Mouse (Mus musculus): ENCODE results near the gene Gm15737.

Gene Gm15737

GRCm38 (mm10) chr6:92874854-92875253, 5.7 kb downstream of the Gm15737 start:
- DNase-seq (ENCODE audit: low read depth in 2 of 2, low spot score in 2 of 2) = no peak

DNA sequence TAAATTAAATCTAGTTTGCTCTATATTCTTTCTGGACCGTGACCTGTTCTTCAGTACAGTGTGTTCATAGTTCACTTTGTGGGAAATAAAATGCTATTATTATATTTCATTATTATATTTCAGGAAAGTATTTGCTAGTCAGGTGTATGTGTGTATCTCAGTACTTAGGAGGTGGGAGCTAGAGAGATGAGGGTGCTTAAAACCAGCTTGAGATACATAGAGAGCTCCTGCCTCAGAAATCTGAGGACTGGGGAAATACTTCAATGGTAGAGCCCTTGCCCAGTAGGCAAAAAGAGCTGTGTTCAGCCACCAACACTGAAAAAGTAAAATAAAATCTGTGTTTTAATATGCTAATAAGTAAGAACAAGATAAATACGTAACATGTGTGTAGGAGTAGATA, 6.2 kb downstream of the Gm15737 start:
- no peak for DNase-seq (ENCODE audit: low read depth in 2 of 2, low spot score in 2 of 2)

DNA sequence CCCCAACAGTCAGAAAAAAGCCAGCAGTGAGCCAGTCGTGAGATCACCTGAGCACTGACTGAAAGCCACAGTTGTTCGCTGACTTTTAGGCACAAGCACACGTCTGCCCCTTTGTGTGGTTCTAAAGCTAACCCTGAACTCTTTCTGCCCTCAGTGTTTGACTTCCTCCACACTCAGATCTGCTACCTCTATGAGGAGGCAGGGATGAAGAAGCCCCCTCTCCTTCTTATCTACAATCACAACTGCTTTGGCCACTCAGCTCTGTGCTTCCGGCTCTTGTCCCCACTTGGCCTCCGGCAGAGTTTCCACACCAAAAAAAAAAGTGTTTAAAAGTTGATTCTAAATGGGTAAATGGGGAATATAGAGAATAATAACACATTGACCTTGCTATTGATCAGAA, 7.0 kb downstream of the Gm15737 start:
- no peak for DNase-seq (ENCODE audit: low read depth in 2 of 2, low spot score in 2 of 2)

- no peak for DNase-seq (ENCODE audit: low read depth in 2 of 2, low spot score in 2 of 2)
Measured at GRCm38 (mm10) chr6:92877236-92877635, 8.1 kb downstream of the Gm15737 start.

DNA sequence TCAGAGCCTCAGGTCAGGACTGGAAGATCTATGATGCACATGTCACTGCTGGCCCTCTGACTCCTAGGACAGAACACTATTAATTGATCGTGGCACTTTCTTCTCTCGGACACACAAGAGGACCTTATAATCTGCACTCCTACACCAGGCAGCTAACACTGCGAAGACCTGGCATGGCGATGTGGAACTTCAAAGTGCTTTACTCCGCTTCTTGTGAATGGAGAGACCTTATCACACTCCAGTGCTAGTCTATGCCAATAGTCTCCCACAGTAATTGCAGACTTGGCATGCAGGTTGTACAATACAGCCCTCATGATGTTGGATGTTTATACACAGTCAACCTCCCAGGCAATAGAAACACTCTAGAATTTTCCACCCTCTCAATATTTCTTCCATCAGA, 9.6 kb downstream of the Gm15737 start:
- no peak for DNase-seq (ENCODE audit: low read depth in 2 of 2, low spot score in 2 of 2)

DNA sequence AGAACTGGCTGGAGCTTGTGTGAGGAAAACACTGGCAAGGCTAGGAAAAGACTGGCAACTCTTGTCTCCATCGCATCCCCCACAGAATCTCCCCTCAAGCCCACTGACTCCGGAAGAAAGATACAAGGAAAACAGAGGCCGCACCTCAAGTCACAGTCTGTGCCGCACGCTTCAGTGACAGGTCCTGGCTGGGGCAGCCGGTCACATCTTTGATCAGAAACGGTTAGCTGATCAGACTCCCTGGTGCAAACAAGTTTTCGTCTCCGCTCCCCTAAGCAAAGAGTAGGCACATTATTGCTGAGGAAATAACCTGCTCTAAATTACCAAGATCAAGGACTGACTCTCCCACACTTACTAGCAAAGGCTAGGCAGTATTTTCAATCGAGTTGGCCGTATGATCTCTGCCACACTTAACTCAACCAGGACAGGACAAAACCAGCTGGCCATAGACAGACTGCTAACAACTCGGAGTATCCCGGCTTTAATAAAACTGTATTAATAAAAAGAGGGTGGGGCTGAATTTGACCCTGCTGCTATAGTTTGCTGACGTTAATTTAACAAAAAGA, 10.6 kb downstream of the Gm15737 start:
- no peak for DNase-seq (ENCODE audit: low read depth in 2 of 2, low spot score in 2 of 2)

GRCm38 (mm10) chr6:92882446-92882845, 13.3 kb downstream of the Gm15737 start:
- DNase-seq (ENCODE audit: low read depth in 2 of 2, low spot score in 2 of 2) = no peak

- no peak for DNase-seq (ENCODE audit: low read depth in 2 of 2, low spot score in 2 of 2)
Measured at GRCm38 (mm10) chr6:92883131-92883900, 14.2 kb downstream of the Gm15737 start.

DNA sequence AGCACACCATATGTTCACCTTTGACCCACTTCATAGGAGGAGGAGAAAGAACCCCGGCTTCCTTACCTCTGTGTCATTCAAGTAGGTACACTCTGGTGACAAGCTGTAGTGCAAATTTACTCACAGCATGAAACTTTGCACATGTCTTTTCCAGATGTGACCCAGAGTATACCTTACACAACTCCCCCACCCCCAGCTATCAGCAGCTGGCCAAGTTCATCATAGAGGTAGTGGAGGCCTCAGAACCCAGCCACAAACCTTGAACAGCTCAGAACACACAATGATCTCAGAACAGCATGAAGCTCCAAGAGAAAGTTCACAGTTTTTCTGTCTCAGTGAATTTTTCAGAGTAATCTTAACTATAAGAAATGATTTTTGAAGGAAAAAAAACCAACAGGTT, 22.4 kb downstream of the Gm15737 start:
- no peak for DNase-seq (ENCODE audit: low read depth in 2 of 2, low spot score in 2 of 2)

DNA sequence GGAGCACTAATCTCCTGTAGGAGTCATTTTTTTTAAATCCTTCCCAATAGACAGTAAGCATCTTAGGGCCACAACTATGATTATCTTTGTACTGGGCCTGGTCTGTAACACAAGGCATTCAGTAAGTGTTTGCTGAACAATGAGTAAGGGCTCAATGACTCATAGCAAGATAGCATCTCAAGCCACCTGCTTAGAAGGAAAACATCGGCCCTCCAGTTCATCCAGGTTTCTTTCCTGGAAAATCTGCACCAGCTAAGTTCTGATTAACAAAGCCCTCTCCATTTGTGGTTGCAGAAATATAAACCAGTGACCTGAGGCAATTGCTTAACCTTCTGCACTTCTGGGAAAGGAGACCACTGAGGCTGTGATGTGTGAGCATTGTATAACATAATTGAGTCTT, 34.9 kb downstream of the Gm15737 start:
- no peak for DNase-seq (ENCODE audit: low read depth in 2 of 2, low spot score in 2 of 2)

GRCm38 (mm10) chr6:92904491-92904890, 35.3 kb downstream of the Gm15737 start:
- no peak for DNase-seq (ENCODE audit: low read depth in 2 of 2, low spot score in 2 of 2)

- no peak for DNase-seq (ENCODE audit: low read depth in 2 of 2, low spot score in 2 of 2)
Measured at GRCm38 (mm10) chr6:92905922-92906321, 36.8 kb downstream of the Gm15737 start.

DNA sequence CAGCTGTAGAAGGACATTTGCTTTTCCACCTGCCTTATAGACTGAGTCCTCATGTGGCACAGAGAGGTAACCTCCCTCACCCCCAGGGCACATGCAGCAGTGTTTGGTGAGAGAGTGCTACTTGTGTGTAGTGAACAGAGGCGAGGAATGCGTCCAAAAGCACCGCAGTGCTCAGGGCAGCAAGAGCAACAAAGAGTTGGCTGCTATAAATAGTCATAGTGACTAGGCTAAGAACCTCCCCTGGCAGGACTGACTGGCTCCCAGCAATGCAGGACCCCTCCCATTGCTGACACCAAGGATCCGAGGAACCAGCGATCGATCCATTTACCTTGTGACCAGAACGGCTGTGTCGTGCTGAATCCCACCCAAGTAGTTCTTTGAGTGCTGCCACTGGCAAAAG, 40.2 kb downstream of the Gm15737 start:
- DNase-seq (ENCODE audit: low read depth in 2 of 2, low spot score in 2 of 2) = no peak

- no peak for DNase-seq (ENCODE audit: low read depth in 2 of 2, low spot score in 2 of 2)
Measured at GRCm38 (mm10) chr6:92910611-92911010, 41.5 kb downstream of the Gm15737 start.

DNA sequence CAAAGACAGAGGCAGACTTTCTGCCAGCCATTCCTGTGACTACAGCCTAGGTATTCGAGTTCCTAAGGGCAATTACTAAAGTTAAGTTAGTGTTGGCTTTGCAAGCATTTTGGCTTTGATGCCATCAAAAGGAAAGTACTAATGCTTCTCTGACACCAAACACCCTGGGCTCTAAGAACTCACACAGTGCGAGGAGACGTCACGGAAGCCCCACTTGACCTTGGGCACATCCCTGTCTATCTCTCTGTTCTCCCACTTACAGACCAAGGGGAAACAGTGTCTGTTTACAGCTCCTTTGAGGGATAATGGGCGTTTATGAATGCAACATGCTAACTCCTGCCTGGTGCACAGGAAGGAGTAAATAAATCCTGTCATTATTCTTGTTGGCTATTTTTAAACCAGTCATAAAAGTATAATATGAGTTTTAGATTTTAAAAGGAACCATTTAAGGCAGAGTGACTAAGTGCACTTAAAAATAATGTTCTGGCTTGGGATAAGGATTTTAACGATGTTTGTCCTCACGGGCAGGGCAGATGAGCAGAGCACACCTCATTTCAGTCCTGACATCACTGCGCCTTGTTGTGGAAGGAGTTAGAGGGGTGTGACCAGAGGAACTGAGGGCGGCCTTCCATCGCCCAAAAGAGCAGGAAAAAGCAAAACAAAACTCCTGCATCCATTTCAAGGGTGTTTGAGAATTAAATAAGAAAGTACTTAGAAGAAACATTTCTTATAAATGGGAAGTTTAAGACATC, 52.0 kb downstream of the Gm15737 start:
- no peak for DNase-seq (ENCODE audit: low read depth in 2 of 2, low spot score in 2 of 2)

DNA sequence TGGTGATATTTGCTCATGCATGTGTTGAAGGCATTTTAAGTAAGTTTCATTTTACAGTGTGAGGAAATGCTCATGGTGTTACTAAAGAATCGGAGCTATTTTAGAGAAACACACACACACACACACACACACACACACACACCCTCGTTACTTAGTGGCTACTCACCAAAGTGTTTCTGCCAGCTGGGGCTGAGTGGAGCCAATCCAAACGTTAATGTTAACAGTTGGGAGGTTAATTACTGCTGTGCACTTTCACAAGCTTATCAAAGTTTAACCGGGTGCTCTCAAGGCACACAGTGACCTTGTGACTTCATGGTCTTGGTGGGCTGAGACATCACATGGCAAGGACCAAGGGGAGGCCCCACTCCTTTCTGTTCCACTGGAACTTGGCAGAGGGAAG, 52.7 kb downstream of the Gm15737 start:
- no peak for DNase-seq (ENCODE audit: low read depth in 2 of 2, low spot score in 2 of 2)

DNA sequence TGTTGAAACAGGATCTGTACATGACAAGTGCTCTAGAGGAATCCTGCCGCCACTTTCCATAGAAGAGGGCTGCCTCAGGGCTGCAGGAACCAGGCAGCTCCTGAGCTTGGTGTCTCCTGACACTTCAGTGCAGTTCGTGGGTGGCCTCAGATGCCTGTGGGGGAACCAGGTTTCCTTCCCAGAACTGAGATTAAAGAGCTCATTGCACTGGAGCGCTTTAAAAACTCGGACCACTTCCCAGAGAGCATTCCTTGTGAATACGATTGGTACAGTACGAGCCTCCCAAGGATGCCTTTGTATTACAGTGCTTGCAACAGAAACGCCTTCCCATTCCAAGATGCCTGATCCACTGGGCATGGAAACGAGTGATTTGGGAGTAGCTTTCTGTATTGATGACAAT, 55.4 kb downstream of the Gm15737 start:
- no peak for DNase-seq (ENCODE audit: low read depth in 2 of 2, low spot score in 2 of 2)

DNA sequence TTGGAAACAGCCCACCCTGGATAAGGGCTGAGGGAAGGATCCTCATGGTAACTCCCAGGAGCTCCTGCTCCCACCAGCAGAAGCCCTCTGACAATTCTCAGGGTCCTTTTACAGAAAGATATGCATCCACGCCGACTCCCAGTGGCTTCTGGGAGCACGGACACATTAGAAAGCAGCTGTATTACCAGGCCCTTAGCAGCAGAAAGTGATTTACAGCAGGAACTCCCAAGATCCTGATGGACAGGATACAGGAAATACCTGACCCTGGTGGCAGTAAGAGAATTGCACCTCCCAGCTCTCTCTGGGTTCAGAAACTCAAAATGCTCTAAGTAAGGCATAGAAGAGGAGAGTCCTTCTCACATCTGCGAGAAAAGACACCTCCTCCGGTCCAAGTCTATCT, 59.1 kb downstream of the Gm15737 start:
- no peak for DNase-seq (ENCODE audit: low read depth in 2 of 2, low spot score in 2 of 2)
